Mouse (Mus musculus): Measurements from ENCODE around the gene Fam171b.

DNA sequence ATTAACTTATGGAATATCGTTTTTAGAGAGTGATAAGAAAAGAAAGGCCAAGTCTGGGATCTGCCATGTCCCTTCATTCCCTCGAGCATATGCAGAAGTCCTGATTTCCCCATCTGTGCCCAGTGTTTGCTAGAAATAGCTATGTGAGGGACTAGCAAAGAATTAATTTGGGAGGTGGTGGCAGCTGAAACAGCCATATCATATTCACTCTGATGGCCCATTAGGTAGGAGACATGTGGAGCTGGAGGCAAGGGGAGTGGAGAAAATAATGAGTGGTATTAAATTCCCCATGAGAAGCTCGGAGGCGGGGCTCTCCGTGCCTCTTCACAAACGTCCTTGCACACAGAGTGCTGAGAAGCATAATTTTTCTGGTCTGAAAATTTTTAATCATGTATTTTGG is 3.7 kb downstream of the Fam171b start:
- TF ChIP-seq GATA1 (IDR thresholded peaks at IDR 0.05; ENCODE audit: low read length) (no peak), TAL1 (IDR thresholded peaks at IDR 0.05; ENCODE audit: low read length) (no peak)
